Mouse (Mus musculus) CH12.LX (cell line): ENCODE measurements at regions not wholly inside any gene's neighbourhood (a gene's known extent, or its start where the extent isn't known, plus 50 kb on each side); places are given as distances from the start of the nearest gene placed in this dataset.

Source experiments
- DNase-seq: peaks from one replicate; pipeline ENCODE4 v3.0.0-alpha.2; 2013; ENCODE audit errors: extremely low read depth
- H3K27ac ChIP-seq: 2 replicates; pipeline ENCODE4 v1.5.1; 2012; ENCODE audit warnings: low read depth, mild to moderate bottlenecking, control low read depth, moderate library complexity; ENCODE audit not compliant: insufficient read depth
- H3K27me3 ChIP-seq: replicated peaks from 2 replicates; pipeline ENCODE3; 2012; ENCODE audit warnings: inconsistent platforms
- H3K36me3 ChIP-seq, 2 experiments: replicated peaks in 1 of 2; 2 replicates each; pipeline versions ENCODE3 to v1.6.1; 2012; ENCODE audit warnings: inconsistent platforms in 1 of 2, low read length in 1 of 2, mild to moderate bottlenecking in 1 of 2, mixed read lengths in 1 of 2, moderate library complexity in 1 of 2; ENCODE audit not compliant: control insufficient read depth in 1 of 2, insufficient read depth in 1 of 2
- H3K4me1 ChIP-seq, 2 experiments: 2 replicates each; pipeline ENCODE4 v1.6.1; 2012; ENCODE audit warnings: inconsistent platforms in 1 of 2, moderate library complexity in 1 of 2; ENCODE audit not compliant: insufficient read depth in 2 of 2, control insufficient read depth in 1 of 2
- H3K4me2 ChIP-seq: 2 replicates; pipeline ENCODE4 v1.6.1; 2012; ENCODE audit warnings: low read depth, mild to moderate bottlenecking, control low read depth; ENCODE audit not compliant: poor library complexity, insufficient read depth, severe bottlenecking
- H3K4me3 ChIP-seq, 3 experiments: fragments of 150-350 bp in 1 of 3; sonication (generic) in 1 of 3; replicated peaks in 1 of 3; 2 replicates each; pipeline versions ENCODE3 to v1.5.1; 2011 to 2012; ENCODE audit warnings: low read depth in 2 of 3, low read length in 2 of 3, mild to moderate bottlenecking in 2 of 3, moderate library complexity in 2 of 3, control low read depth in 1 of 3, improper control_type of control experiment in 1 of 3, inconsistent platforms in 1 of 3, mixed read lengths in 1 of 3; ENCODE audit not compliant: poor library complexity in 1 of 3
- H3K79me2 ChIP-seq: replicated peaks from 2 replicates; pipeline ENCODE4 v1.6.1; 2012; ENCODE audit warnings: mild to moderate bottlenecking, moderate library complexity; ENCODE audit not compliant: control insufficient read depth, poor library complexity, insufficient read depth, severe bottlenecking; ENCODE audit errors: extremely low read depth
- H3K9ac ChIP-seq: 2 replicates; pipeline ENCODE4 v1.6.1; 2012; ENCODE audit warnings: low read depth, mild to moderate bottlenecking, control low read depth, moderate library complexity; ENCODE audit not compliant: insufficient read depth
- H3K9me3 ChIP-seq: replicated peaks from 2 replicates; pipeline ENCODE3; 2012; ENCODE audit warnings: low read length, inconsistent platforms, mixed read lengths
- HCFC1 ChIP-seq: IDR thresholded peaks from 2 replicates; pipeline ENCODE4 v1.6.1; 2012; ENCODE audit warnings: low read depth, mild to moderate bottlenecking, inconsistent platforms, low read length, improper control_type of control experiment
- MEF2A ChIP-seq: IDR thresholded peaks from 2 replicates; pipeline ENCODE4 v1.6.1; 2014; ENCODE audit warnings: low read depth, mild to moderate bottlenecking, inconsistent platforms, low read length, improper control_type of control experiment, borderline replicate concordance
- MXI1 ChIP-seq: IDR thresholded peaks from 2 replicates; pipeline ENCODE4 v1.6.1; 2011; ENCODE audit warnings: mild to moderate bottlenecking, low read depth, low read length, improper control_type of control experiment
- RCOR1 ChIP-seq: conservative IDR thresholded peaks from 2 replicates; pipeline ENCODE4 v1.6.1; 2012; ENCODE audit warnings: low read depth, mild to moderate bottlenecking, inconsistent platforms, low read length, improper control_type of control experiment
- SIN3A ChIP-seq: IDR thresholded peaks from 2 replicates; pipeline ENCODE4 v1.6.1; 2012; ENCODE audit warnings: low read length, improper control_type of control experiment, inconsistent platforms
- SMC3 ChIP-seq: IDR thresholded peaks from 2 replicates; pipeline ENCODE4 v1.6.1; 2011; ENCODE audit warnings: low read depth, low read length, improper control_type of control experiment
- USF1 ChIP-seq: IDR thresholded peaks from 2 replicates; pipeline ENCODE4 v1.6.1; 2014; ENCODE audit warnings: low read depth, mild to moderate bottlenecking, inconsistent platforms, low read length, improper control_type of control experiment
- ZNF384 ChIP-seq: IDR thresholded peaks from 2 replicates; pipeline ENCODE4 v1.6.1; 2012; ENCODE audit warnings: low read depth, low read length, improper control_type of control experiment, inconsistent platforms
- dilution Hi-C: fragments of 300-500 bp; cut with MboI; formaldehyde crosslinking; loops from 2 replicates; pipeline ENCODE4 v1.14.3; 2020; ENCODE audit warnings: low sequenced_read_pairs; ENCODE audit not compliant: extremely low pct_unique_long_range_greater_than_20kb, extremely low pct_ligation_motif_present
- in situ Hi-C: fragments of 300-500 bp; cut with MboI; formaldehyde crosslinking; loops from 3 replicates; pipeline ENCODE4 v1.14.3; 2019; ENCODE audit warnings: low sequenced_read_pairs, low pct_ligation_motif_present, low pct_unique_long_range_greater_than_20kb, mixed read lengths

- Histone ChIP-seq H3K27me3 (no peaks in the 10 kb centered on the region), H3K4me1 (no peaks in the 10 kb centered on the region), H3K9me3 (peaks cover 63% of the 10 kb centered on the region), H3K27ac (no peak overlapping the region), H3K9ac (no peak overlapping the region), H3K36me3 (no peaks in the 10 kb centered on the region), H3K79me2 (no peaks in the 10 kb centered on the region), H3K4me2 (no peak overlapping the region), H3K4me3 (no peak overlapping the region)
- dilution Hi-C loops = no loop called here
- TF ChIP-seq MEF2A = no peak
- no peak for TF ChIP-seq USF1
- no peak for DNase-seq
- in situ Hi-C loops = no loop called here
Observed at GRCm38 (mm10) chr15:88414206-88414605, 185.9 kb upstream of the Zdhhc25 start.

- Histone ChIP-seq H3K9me3 (peaks cover 44% of the 10 kb centered on the region), H3K9ac (no peak overlapping the region)
- in situ Hi-C loops = no loop called here
Observed at GRCm38 (mm10) chr15:88418881-88419280, 181.2 kb upstream of the Zdhhc25 start.

GRCm38 (mm10) chr15:88428441-88428840 is 171.7 kb upstream of the Zdhhc25 start:
- no peak overlapping the region for H3K4me3 ChIP-seq
- H3K79me2 ChIP-seq = no peaks in the 10 kb centered on the region
- no peaks in the 10 kb centered on the region for H3K36me3 ChIP-seq
- H3K27ac ChIP-seq = no peak overlapping the region
- H3K4me1 ChIP-seq = no peaks in the 10 kb centered on the region
- TF ChIP-seq HCFC1 (no peak), SIN3A (no peak), SMC3 (no peak), MXI1 (no peak)
- TF ChIP-seq, all 38 proteins: peak for 0
- Histone ChIP-seq H3K27me3 (no peaks in the 10 kb centered on the region), H3K9ac (no peak overlapping the region), H3K4me2 (no peak overlapping the region), H3K9me3 (peaks cover 26% of the 10 kb centered on the region)
- in situ Hi-C loops (no loop called here), dilution Hi-C loops (no loop called here)
- no peak for DNase-seq

More at GRCm38 (mm10) chr15:88418881-88419280, 181.2 kb upstream of the Zdhhc25 start:
- Histone ChIP-seq H3K4me2 (no peak overlapping the region), H3K27ac (no peak overlapping the region), H3K4me1 (no peaks in the 10 kb centered on the region), H3K4me3 (no peak overlapping the region), H3K36me3 (no peaks in the 10 kb centered on the region), H3K27me3 (no peaks in the 10 kb centered on the region), H3K79me2 (no peaks in the 10 kb centered on the region)
- no peak for DNase-seq
- dilution Hi-C loops = no loop called here
- no peak for TF ChIP-seq ZNF384
- no peak for TF ChIP-seq RCOR1
